Mouse (Mus musculus) lung, postnatal 0 days (tissue): ENCODE measurements around the gene Ccdc3. TPM values are rescaled to one million over a fixed set of nuclear protein-coding genes. Genes with fewer than 3 reads are reported as not detected.

Source experiments
- ATAC-seq: fragments of 200-750 bp; cut with Nextera tagmentation; 2 replicates; pipeline ENCODE4 v1.8.0; 2017; ENCODE audit warnings: moderate library complexity
- DNase-seq: peaks from one replicate; pipeline ENCODE4 v3.0.0-alpha.2; 2016; ENCODE audit warnings: low spot score
- H3K27ac ChIP-seq: fragments of 300-500 bp; sonication (generic); 2 replicates; pipeline ENCODE4 v1.5.1; 2014; ENCODE audit warnings: antibody characterized with exemption, mild to moderate bottlenecking, low read length, mixed read lengths
- H3K27me3 ChIP-seq: fragments of 300-500 bp; sonication (generic); replicated peaks from 2 replicates; pipeline ENCODE4 v1.6.1; 2014; ENCODE audit warnings: low read length, mixed read lengths; ENCODE audit not compliant: insufficient read depth
- H3K36me3 ChIP-seq: fragments of 300-500 bp; sonication (generic); 2 replicates; pipeline ENCODE4 v1.6.1; 2014; ENCODE audit warnings: low read length, mixed read lengths; ENCODE audit not compliant: insufficient read depth
- H3K4me1 ChIP-seq: fragments of 300-500 bp; sonication (generic); 2 replicates; pipeline ENCODE4 v1.6.1; 2014; ENCODE audit warnings: antibody characterized with exemption, low read depth, low read length, mixed read lengths; ENCODE audit not compliant: insufficient read depth
- H3K4me2 ChIP-seq: fragments of 300-500 bp; sonication (generic); replicated peaks from 2 replicates; pipeline ENCODE4 v1.6.1; 2014; ENCODE audit warnings: low read depth, mild to moderate bottlenecking, low read length, moderate library complexity, mixed read lengths
- H3K4me3 ChIP-seq: fragments of 300-500 bp; sonication (generic); 2 replicates; pipeline ENCODE4 v1.5.1; 2014; ENCODE audit warnings: low read depth, low read length
- H3K9ac ChIP-seq: fragments of 300-500 bp; sonication (generic); replicated peaks from 2 replicates; pipeline ENCODE4 v1.6.1; 2014; ENCODE audit warnings: low read depth, mild to moderate bottlenecking
- H3K9me3 ChIP-seq: fragments of 300-500 bp; sonication (generic); 2 replicates; pipeline ENCODE4 v1.6.1; 2016; ENCODE audit warnings: low read length, mixed read lengths
- CTCF ChIP-seq: IDR thresholded peaks from 2 replicates; pipeline ENCODE4 v1.5.1; 2016; ENCODE audit warnings: antibody characterized with exemption, mild to moderate bottlenecking
- EP300 ChIP-seq: IDR thresholded peaks from 2 replicates; pipeline ENCODE4 v1.6.1; 2016; ENCODE audit warnings: antibody characterized with exemption, mild to moderate bottlenecking, control low read depth
- WGBS: fragments of 180-500 bp; shearing (Covaris S2); extraction: QIAGEN DNeasy Blood & Tissue Kit; methylation state at CpG from one replicate; pipeline ENCODE4 v1.1.7; 2014; 5-methylcytosine and 5-hydroxymethylcytosine counted together
- polyA plus RNA-seq: library from polyadenylated mRNA; unstranded; fragments of >200 nt; fragmentation: Nextera tagmentation; extraction: Ambion mirVana; gene quantifications from 2 replicates; pipeline ENCODE4 v1.2.1, GENCODE M21; 2015

Gene Ccdc3
- polyA plus RNA-seq, 1 experiment from 2014 or later: 6.5 TPM

GRCm38 (mm10) chr2:5127369-5127768 lies 10.2 kb upstream of the Ccdc3 start:
- TF ChIP-seq CTCF (no peak), EP300 (no peak)
- no peak for DNase-seq
- H3K4me1 ChIP-seq: no peaks in the 10 kb centered on the region
- H3K9ac ChIP-seq: no peak overlapping the region
- H3K4me2 ChIP-seq: no peak overlapping the region
- H3K36me3 ChIP-seq: no peaks in the 10 kb centered on the region
- no peak overlapping the region for H3K4me3 ChIP-seq
- WGBS: 58% methylated on average over 5 of the region's 5 CpGs
- no peak for ATAC-seq
- no peaks in the 10 kb centered on the region for H3K9me3 ChIP-seq
- no peak overlapping the region for H3K27ac ChIP-seq
- H3K27me3 ChIP-seq: no peaks in the 10 kb centered on the region

- WGBS: 28% methylated on average over 3 of the region's 3 CpGs
- no peak for ATAC-seq
- H3K36me3 ChIP-seq: no peaks in the 10 kb centered on the region
- H3K9ac ChIP-seq: no peak overlapping the region
- no peaks in the 10 kb centered on the region for H3K27me3 ChIP-seq
- H3K27ac ChIP-seq: no peak overlapping the region
- no peak for TF ChIP-seq EP300
- TF ChIP-seq CTCF: no peak
- no peak overlapping the region for H3K4me2 ChIP-seq
- DNase-seq: no peak
- no peak overlapping the region for H3K4me3 ChIP-seq
- no peaks in the 10 kb centered on the region for H3K9me3 ChIP-seq
- no peaks in the 10 kb centered on the region for H3K4me1 ChIP-seq
These were observed 8.5 kb upstream of the Ccdc3 start for GRCm38 (mm10) chr2:5129099-5129498.

GRCm38 (mm10) chr2:5132046-5132445 lies 5.5 kb upstream of the Ccdc3 start:
- ATAC-seq: no peak

GRCm38 (mm10) chr2:5134959-5135743 lies 2.4 kb upstream of the Ccdc3 start:
- no peaks in the 10 kb centered on the region for H3K9me3 ChIP-seq
- H3K4me3 ChIP-seq: no peak overlapping the region
- peaks cover 35% of the 10 kb centered on the region; the same call in 1 of the 2 replicates for H3K27me3 ChIP-seq
- no peak overlapping the region for H3K9ac ChIP-seq
- H3K36me3 ChIP-seq: no peaks in the 10 kb centered on the region
- H3K27ac ChIP-seq: no peak overlapping the region
- no peak for DNase-seq
- WGBS: 55% methylated on average over 5 of the region's 5 CpGs
- no peak for TF ChIP-seq EP300
- no peak for TF ChIP-seq CTCF
- no peak overlapping the region for H3K4me2 ChIP-seq
- no peak for ATAC-seq
- H3K4me1 ChIP-seq: no peaks in the 10 kb centered on the region

More at GRCm38 (mm10) chr2:5132046-5132445, 5.5 kb upstream of the Ccdc3 start:
- peaks cover 16% of the 10 kb centered on the region; the same call in 1 of the 2 replicates for H3K27me3 ChIP-seq
- no peaks in the 10 kb centered on the region for H3K36me3 ChIP-seq
- no peaks in the 10 kb centered on the region for H3K4me1 ChIP-seq
- TF ChIP-seq CTCF: no peak
- no peak for TF ChIP-seq EP300
- WGBS: 73% methylated on average over 4 of the region's 4 CpGs
- H3K4me3 ChIP-seq: no peak overlapping the region
- no peak overlapping the region for H3K4me2 ChIP-seq
- no peak for DNase-seq
- H3K27ac ChIP-seq: no peak overlapping the region
- H3K9ac ChIP-seq: no peak overlapping the region
- no peaks in the 10 kb centered on the region for H3K9me3 ChIP-seq

GRCm38 (mm10) chr2:5139961-5140360 lies 2.4 kb downstream of the Ccdc3 start:
- H3K36me3 ChIP-seq: no peaks in the 10 kb centered on the region
- no peak overlapping the region for H3K4me2 ChIP-seq
- no peaks in the 10 kb centered on the region for H3K4me1 ChIP-seq
- no peak overlapping the region for H3K4me3 ChIP-seq
- ATAC-seq (no peak), DNase-seq (no peak)
- no peak overlapping the region for H3K27ac ChIP-seq
- no peak for TF ChIP-seq CTCF
- no peak for TF ChIP-seq EP300
- 48% methylated on average over 4 of the region's 4 CpGs for WGBS
- peaks cover 34% of the 10 kb centered on the region; the same call in 1 of the 2 replicates for H3K27me3 ChIP-seq
- no peaks in the 10 kb centered on the region for H3K9me3 ChIP-seq
- no peak overlapping the region for H3K9ac ChIP-seq

- TF ChIP-seq CTCF (no peak), EP300 (no peak)
- DNase-seq: no peak
- Histone ChIP-seq H3K9me3 (no peaks in the 10 kb centered on the region), H3K27ac (no peak overlapping the region), H3K36me3 (no peaks in the 10 kb centered on the region), H3K9ac (no peak overlapping the region), H3K4me1 (no peaks in the 10 kb centered on the region), H3K4me2 (no peak overlapping the region), H3K4me3 (no peak overlapping the region), H3K27me3 (no peaks in the 10 kb centered on the region)
- no peak for ATAC-seq
- 36% methylated on average over 6 of the region's 6 CpGs for WGBS
These were observed 6.9 kb downstream of the Ccdc3 start for GRCm38 (mm10) chr2:5144446-5144845.
